Mouse (Mus musculus): ENCODE measurements around the gene Spint2.
A peak's percentile ranks its signal among the peaks of the same experiment; 100 is the strongest.

Spint2 gene

DNA sequence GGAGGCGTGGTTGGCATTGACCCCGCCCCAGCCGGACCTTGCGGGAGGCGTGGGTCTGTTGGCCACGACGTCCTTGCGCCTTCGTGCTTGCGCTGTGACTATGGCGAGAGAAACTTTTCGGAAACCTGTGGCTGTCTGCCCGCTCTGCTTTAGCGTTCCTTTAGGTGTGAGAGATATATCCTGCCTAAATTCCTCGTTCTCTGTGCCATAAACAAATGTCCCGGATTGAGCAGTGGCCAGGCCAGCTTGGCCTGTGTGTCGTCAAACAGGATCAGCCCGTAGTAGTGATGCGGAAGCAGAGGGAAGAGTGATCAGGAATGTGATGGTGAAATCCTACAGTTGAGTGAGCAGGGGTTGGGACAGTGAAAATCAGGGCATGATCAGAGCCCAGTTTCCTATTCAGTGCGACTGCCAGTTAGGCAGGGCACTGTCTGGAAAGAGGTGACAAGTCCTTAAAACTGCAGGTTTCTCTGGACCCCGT is 402 bp upstream of the Spint2 start:
- DNase-seq (ENCODE audit: low read depth, low spot score): no peak

DNA sequence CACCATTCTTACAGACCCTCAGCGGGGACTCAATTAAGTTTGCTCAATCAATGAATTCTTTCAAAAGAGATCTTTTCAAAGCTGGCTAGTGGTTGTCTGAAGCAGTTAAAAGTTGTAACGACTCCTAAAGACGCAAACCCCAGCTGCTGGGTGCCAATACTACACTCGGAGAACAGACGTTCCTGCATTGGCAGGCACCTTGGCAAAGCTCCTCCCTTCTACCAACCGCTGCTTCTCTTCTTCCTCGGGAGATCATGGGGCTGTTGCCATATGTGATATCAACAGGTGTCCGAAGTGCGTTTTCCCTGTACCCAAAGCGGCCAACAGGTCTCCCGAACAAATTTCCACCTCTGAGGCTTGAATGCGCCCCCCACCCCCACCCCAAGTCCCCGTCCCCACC is 911 bp downstream of the Spint2 start:
- DNase-seq (ENCODE audit: low read depth, low spot score): no peak

DNA sequence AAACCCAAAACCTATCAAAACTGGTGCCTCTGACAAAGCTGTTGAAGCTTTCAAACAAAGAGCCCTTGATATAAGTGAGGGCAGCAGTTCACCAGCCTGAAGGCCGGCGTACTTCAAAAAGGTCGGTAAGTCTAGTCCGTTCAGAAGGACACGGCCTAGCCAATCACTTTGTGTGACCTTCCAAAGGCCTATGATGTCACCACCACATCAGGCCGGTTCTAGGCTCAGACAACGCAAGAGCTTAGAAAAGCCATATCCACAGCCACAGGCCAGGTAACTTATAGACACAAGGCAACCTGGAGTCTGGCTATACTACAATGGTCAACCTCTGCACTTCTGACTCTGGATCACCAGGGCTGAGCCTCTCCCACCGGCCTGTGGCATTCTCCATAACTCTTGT is 1.8 kb downstream of the Spint2 start:
- DNase-seq (ENCODE audit: low read depth, low spot score): no peak

DNA sequence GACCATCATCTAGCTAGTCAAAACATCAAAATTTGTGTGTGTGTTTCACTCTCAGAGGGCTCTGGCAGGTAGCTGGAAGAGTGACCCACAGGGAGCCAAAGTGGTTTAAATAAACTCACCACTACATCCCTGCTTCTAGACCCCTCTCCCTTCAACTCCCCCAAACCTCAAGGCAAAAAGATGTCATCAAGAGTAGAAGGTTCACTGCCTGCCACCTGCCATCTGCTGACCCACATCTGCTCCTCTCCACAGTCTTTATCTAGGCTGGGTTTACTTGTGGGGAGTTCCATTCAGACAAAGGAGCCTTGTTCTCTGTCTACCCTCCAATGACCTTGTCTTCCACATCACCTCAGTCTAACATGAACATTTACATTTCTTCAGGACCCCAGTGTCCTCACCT is 2.5 kb downstream of the Spint2 start:
- DNase-seq (ENCODE audit: low read depth, low spot score): no peak

DNA sequence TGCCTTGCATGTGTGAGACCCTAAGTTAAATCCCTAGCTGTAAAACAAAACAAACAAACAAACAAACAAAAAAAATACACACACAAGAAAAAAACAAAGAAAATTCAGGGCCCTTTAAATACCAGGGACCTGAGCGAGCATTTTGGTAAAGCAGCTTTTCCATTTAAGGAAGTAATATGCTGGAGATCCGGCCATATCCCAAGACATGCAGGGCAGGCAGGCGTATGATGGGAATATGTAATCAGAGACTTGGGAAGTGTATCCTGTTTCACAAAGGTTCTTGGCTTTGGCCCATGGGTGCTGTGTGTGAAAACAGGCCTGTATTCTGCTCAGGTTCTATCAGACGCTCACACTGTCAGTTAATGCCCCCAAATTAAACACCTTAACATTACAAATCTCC is 4.2 kb downstream of the Spint2 start:
- no peak for DNase-seq (ENCODE audit: low read depth, low spot score)

DNA sequence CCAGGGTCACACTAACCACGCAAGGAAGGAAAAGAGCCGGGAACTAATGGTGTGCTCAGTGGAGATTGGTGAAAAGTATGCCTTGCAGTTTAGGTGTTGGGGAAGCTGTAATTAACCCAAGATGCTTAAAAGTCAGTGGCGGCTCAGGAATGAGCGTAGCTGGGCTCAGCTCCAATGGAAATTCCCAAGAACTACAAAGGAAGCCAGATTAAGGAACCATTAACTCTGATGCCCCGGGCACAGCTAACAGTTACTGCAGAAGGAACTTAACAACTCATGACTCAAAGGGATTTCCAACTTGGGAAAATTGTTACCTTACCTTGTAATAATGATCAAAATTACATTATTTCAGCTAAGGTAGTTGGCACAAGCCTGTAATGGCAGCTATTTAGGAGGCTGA is 5.0 kb downstream of the Spint2 start:
- DNase-seq (ENCODE audit: low read depth, low spot score): no peak

DNA sequence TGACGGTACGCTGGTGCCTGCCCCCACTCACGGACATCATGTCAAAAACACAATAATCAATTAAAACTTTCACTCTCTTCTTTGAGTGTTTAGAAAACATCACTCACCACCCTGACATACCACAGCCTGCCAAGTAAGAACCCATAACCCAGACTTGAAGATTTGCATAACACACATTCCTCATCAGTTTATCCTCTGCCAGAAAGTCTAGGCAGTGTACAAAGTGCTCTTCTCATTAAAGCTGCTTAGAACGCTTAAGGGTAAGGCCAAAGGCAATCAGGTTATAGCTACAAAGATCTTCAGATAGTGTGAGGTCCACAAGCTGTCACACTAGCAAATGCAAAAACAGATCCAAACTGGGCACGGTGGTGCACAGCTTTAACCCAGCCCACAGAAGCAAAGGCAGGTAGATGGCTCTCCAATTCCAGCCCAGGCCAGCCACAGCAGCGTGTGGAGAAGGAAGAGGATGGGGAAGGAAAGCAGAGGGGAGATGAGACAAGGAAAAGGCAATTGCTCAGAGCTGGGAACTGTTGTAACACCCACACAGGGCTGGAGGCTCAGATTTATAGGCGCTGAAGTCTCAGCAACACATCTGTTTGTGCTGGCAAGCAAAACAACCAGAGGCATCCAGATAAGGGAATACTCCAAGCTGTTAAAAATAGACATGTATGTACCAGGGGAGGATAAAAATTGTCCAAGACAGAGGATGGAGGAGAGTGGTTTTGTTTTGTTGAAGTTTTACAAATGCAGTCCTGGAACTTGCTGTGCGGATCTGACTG is 9.8 kb downstream of the Spint2 start:
- no peak for DNase-seq (ENCODE audit: low read depth, low spot score)

DNA sequence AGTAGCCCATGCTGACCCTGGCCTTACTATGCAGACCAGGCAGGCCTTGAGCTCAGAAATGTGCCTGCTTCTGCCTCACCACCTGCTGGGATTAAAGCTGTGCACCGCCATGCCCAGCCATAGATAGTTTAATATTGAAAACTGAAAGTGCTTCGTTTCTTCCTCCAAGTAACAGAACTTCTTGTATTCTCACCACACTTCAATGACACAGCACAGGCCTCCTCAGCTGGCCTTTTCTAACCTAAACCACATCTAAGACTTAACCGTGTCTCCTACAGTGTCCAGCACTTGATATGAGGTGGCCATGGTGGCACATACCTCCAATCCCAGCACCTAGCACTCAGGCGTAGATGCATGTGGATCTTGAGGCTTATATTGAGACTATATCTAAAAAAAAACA is 11.3 kb downstream of the Spint2 start:
- DNase-seq (ENCODE audit: low read depth, low spot score): no peak

DNA sequence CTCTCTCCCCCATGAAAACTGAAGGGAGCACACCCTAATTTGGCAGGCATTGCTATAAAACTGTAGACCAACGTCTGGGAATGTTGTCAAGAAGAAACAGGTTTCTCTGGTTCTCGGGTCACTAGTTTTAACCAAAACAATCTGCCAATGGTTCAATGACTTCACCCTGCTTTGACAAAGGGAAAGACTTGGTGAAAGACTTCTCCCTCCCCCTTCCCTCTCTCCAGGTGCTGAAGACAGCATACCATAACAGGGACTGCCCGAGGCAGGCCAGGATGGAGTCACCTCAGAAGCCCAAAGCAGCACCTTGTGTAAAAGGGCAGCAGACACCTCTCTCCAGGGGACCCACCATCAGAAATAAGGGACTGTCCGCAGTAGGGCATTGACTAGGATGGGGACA is 14.8 kb downstream of the Spint2 start:
- DNase-seq (ENCODE audit: low read depth, low spot score): no peak

DNA sequence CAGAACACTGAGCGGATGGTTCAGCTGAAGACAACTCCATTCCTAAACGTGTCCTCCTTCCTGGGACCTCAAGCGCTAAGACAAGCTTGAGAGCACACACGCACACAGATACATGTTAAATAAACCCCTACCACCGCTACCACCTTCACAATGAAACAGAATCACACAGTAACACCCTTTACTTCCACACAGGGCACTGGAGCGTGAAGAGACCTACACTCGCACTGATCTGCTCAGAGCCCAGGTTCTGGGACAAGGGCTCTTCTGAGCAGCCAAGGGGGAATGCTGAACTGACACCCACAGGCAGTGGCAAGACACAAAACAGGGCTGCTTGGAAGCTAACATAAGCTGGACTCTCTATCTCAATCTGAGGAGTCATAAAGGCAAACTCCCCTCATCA is 16.1 kb downstream of the Spint2 start:
- no peak for DNase-seq (ENCODE audit: low read depth, low spot score)

DNA sequence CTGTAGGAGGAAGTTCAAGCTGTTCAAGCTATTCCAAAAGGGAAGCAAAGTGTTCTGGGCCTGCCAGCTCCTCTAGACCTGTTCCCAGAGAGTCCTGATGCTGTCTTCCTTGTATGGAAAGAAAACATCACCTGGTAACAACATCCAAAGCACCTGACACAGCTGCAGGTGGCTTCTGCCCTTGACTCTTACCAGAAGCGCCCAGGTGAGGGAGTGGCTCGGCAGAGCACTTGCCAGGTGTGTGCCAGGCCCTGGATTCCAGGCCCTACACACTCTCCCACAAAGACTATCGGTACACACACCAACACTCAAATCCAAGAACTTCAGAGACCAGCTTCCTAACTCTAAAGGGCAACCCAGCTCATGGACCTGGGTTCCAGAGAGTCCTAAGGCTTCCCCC is 17.9 kb downstream of the Spint2 start:
- DNase-seq (ENCODE audit: low read depth, low spot score): no peak

DNA sequence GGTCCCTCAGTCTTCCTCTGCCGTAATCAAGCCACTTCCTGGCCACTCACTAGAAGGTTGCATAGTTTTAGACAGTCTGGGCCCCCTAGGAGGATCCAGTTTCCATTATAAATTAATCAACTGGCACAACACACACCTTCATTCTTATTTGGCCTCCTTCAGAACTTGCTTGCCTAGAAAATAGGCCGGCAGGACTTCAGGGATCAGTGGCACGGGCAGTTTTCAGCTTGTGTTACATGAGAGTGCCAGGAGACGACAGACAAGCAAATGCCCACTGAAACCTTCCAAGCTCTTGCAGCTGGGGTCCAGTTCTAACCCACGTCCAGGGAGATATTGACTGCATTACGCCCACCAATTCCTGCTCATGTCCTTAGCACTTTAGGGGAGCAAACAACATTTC is 19.6 kb downstream of the Spint2 start:
- no peak for DNase-seq (ENCODE audit: low read depth, low spot score)

DNA sequence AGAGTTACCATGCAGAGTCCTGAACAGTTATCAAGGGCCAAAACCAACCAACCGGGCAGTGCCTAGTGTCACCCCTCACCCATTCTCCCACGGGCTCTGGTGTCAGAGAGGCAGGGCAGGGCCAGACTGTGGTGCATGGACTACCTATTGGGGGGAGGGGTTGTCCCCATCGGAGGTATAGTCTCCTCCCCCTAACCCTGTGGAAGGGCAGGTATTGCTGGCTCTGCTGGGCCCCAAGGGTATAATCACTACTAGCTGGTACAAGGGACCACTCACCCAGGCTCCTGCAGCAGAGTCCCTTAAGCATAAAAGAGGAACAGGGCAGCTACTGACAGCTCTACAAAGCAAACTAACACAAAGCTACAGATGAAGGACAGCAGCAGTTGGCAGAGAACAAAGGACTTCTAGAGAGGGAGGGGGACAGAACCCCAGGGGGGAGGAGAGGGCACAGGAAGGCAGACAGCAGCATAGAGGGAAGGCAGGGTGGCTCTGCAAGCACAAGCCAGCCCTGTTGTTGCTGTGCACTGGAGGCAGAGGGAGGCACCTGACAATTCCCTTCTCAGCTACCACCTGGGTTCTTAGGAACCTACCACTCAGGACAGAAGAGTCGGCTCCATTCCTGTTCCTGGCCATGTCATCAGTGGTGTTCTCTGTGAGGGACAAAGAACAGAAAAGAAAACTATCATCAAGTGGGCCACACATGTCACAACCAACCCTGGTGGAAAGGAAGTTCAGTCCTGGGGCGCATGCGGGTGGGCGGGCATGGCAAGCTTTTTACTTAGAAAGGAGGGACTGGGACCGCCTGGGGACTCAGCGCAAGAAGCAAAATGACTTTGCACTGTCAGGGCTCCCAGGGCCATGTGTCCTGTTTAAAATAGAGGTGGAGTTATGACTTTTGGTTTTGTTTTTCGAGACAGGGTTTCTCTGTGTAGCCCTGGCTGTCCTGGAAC is 21.7 kb downstream of the Spint2 start:
- DNase-seq (ENCODE audit: low read depth, low spot score): no peak

DNA sequence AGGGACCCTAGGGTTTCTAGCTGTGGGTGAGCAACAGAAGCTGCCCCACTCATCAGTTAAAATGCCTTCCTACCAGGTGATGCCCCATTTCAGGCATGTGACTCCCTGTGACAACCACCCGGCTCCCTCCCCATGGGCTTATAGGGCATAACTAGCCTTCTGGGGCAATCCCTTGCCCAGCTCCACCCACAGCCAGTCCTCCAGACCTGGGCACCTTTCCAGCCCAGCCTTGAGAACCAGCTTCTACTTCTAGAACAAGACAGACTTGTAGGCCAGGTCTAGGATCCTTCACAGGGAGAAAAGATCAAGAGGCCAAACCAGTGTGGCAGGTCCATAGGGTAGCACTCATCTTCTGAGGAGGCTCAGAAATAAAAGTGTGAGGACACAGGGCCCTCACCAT is 24.3 kb downstream of the Spint2 start:
- DNase-seq (ENCODE audit: low read depth, low spot score): no peak

DNA sequence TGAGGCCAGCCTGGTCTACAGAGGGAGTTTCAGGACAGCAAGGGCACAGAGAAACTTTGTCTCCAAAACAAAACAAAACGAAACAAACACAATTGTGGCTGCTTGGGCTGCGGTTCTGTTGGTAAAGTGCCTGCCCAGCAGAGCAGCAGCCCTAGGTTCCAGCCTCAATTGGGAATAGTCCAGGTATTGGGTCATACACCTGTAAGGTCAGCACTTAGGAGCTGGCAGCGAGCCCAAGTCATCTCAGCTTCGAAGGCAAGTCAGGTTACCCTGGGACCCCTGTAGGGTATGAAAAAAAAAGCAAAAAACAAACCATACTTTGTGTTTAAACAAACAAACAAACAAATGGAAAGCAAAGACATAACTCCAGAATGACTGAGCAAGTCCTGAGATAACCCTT is 25.8 kb downstream of the Spint2 start:
- no peak for DNase-seq (ENCODE audit: low read depth, low spot score)

DNA sequence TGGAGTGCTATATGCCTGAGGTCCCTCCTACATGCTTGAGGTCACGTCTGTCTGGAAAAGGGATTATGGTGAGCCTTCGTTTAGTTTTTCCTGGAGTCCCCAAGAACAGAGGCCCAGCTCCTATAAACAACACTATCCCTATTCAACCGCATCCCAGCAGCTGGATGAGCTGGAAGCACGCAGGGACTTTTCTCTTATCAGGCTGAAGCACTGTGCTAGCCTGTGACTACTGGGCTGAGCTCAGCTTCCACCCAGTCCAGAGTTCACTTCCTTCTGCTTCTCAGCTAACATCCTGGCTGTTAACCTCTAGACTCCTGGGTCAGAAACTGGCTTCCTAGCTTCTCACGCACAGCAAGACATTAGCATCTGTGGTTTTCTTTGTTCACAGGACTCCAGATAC is 27.9 kb downstream of the Spint2 start:
- no peak for DNase-seq (ENCODE audit: low read depth, low spot score)

DNA sequence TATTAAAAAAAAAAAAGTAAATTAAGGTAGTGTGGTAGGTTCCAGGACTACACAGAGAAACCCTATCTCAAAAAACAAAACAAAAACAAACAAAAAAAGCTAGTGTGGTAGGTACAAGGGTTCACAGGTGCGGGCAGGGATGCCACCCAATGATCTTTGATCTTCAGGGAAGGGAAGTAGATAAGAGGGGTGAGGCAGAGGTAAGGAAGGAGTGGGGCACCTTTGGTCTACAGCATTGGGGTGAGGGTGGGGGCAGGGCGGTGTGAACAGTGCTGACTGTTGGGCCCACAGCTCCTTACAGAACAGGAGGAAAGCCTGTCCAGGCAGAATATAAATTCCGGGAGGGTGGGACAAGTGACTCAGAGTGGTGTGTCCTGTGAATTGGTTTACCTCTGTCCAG is 30.5 kb downstream of the Spint2 start:
- DNase-seq (ENCODE audit: low read depth, low spot score): no peak

DNA sequence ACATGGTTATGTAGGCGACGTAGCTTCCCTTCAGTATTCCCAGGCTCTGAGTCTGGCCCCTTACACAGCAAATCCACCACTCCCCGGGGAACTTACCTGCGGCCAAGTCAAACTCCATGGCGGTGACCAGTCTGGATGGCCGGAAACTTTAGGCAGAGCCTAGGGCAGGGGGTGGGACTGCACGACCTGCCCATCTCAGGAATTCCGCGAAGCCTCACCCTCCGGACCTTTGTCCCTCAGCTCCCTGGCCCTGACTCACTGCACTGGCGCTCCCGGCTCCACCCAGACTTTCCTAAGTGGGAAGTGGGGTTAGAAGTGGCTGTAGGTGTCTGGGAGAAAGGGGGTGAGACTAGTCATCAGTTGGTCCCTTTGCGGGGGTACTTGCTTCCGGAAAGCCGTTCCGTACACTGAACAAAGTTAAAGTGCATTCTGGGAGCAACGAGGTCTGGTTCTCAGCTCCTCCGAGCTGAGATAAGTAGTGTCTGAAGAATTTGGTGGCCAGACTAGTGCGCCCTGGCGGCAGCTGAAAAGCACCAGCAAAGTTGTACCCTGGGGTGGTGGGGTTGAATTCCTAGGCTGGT is 33.4 kb downstream of the Spint2 start, which contains the start of gene 2200002D01Rik:
Gene 2200002D01Rik, minus strand, starts transcription at position 206 of the 581 bp plus-strand sequence.
- no peak for DNase-seq (ENCODE audit: low read depth, low spot score)

DNA sequence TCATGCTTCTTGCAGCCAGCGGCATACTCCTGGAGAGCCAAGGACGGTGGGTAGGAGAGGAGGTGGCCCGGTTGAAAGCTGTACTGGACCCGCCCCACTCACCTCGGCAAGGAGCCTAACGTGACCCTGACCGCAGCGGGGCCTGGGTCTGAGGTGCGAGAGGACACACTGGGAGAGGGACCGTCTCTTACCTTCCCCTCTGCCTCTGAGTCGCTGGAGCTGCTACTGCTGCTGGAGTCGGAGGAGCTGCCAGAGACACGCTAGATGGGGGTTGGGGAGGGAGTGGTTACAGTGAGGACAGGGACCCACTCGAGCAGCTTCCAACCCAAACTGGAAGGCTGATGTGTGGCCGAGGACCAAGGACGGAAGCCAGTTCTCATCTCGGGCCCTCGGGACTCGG is 34.0 kb downstream of the Spint2 start:
- no peak for DNase-seq (ENCODE audit: low read depth, low spot score)

DNA sequence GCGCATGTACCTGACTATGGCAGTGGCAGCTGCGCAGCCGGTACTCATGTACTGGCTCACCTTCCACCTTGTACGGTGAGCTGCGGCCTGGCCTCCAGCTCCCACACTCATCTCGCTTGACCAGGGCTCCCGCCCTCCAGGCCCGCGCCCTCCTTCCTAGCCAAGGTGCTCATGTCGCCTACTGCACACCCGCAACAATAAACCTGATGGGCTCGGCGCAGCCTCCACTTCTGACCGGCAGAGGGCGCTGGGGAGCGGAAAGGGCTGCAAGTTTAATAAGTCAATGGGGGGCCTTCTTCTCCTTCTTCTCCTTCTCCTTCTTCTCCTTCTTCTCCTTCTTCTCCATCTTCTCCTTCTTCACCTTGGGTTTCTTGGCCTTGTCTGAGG is 34.4 kb downstream of the Spint2 start:
- DNase-seq (ENCODE audit: low read depth, low spot score): peak; percentile 75

DNA sequence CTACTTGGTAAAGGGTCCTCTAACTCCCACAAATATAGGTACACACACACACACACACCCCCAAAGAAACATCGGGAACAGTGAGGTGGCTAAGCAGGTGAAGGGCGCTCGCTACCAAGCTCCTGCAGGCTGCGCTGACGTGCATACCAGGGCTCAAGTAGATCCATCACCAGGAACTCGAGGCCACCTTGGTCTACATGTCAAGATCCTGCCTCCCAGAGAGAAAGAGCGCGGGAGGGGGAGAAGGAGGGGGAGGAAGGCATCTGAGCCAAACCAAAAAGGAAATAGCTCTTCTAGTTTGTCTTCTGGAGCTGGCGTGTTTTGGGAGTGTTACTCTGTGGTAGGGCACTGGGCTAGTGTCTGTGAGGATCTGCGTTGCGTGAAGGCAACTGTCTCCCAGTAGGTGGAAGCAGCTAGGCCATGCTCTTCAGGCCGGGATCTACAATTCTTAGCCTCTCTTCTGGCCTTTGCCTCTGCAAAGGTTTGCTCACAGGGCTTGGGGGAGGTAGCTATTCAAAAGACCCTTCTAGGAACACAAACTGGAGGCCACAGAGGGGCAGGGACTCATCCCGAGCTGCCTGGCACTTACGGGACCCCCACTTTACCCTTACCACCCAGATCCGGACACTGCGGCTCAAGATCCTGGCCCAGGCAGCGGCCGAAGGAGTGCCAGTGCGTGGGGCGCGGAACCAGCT is 34.9 kb downstream of the Spint2 start:
- DNase-seq (ENCODE audit: low read depth, low spot score): no peak

DNA sequence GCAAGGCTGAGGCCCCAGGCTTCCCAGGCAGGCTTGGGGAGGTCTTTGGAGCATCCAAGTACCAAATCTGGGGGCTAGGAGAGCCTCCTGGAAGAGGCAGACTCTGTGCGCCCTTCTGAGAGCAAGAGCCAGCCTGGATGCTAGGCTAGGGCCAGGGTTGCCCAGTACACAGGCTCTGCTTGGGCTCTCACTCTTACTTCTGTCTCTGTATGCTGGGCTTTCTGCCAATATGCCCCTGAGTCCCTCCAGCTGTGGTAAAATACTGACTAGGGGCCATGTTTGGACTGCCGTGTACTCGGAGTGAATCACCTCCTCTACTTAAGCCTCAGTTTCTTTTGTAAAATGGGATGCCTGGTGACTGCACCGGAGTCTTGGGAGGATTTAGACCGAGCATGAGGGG is 35.7 kb downstream of the Spint2 start:
- no peak for DNase-seq (ENCODE audit: low read depth, low spot score)
